Mouse (Mus musculus) MEL (cell line): Measurements from ENCODE around the gene Zer1. TPM values are rescaled to one million over a fixed set of nuclear protein-coding genes. Genes with fewer than 3 reads are reported as not detected.

Experiments used
- DNase-seq: peaks from one replicate; pipeline ENCODE4 v3.0.0; 2011; ENCODE audit warnings: low read depth, low spot score
- H3K27ac ChIP-seq: 2 replicates; pipeline ENCODE4 v1.5.1; 2012; ENCODE audit warnings: low read depth, mild to moderate bottlenecking, control low read depth, low read length, moderate library complexity; ENCODE audit not compliant: control insufficient read depth
- H3K27me3 ChIP-seq, 2 experiments: fragments of 150-350 bp in 1 of 2; sonication (generic) in 1 of 2; 2 replicates each; pipeline ENCODE4 v1.6.1; 2012; ENCODE audit warnings: low read length in 2 of 2, mild to moderate bottlenecking in 2 of 2, improper control_type of control experiment in 1 of 2, moderate library complexity in 1 of 2; ENCODE audit not compliant: insufficient read depth in 2 of 2, control insufficient read depth in 1 of 2
- H3K36me3 ChIP-seq, 2 experiments: 2 replicates each; pipeline ENCODE4 v1.6.1; 2012 to 2014; ENCODE audit warnings: low read length in 2 of 2, improper control_type of control experiment in 1 of 2, inconsistent platforms in 1 of 2, mild to moderate bottlenecking in 1 of 2; ENCODE audit not compliant: insufficient read depth in 2 of 2, control insufficient read depth in 1 of 2
- H3K4me1 ChIP-seq, 2 experiments: fragments of 150-350 bp in 1 of 2; sonication (generic) in 1 of 2; 2 replicates each; pipeline ENCODE4 v1.6.1; 2012; ENCODE audit warnings: low read length in 2 of 2, improper control_type of control experiment in 1 of 2, mild to moderate bottlenecking in 1 of 2; ENCODE audit not compliant: insufficient read depth in 2 of 2, control insufficient read depth in 1 of 2
- H3K4me3 ChIP-seq, 2 experiments: fragments of 150-350 bp in 1 of 2; sonication (generic) in 1 of 2; 2 replicates each; pipeline ENCODE4 v1.5.1; 2012; ENCODE audit warnings: low read depth in 2 of 2, low read length in 2 of 2, mild to moderate bottlenecking in 2 of 2, moderate library complexity in 2 of 2, control low read depth in 1 of 2, improper control_type of control experiment in 1 of 2; ENCODE audit not compliant: control insufficient read depth in 1 of 2, insufficient read depth in 1 of 2
- H3K79me2 ChIP-seq: 2 replicates; pipeline ENCODE4 v1.6.1; 2012; ENCODE audit warnings: mild to moderate bottlenecking, low read length, moderate library complexity; ENCODE audit not compliant: control insufficient read depth, poor library complexity, insufficient read depth
- H3K9ac ChIP-seq: 2 replicates; pipeline ENCODE4 v1.6.1; 2012; ENCODE audit warnings: low read depth, mild to moderate bottlenecking, control low read depth, low read length, moderate library complexity; ENCODE audit not compliant: control insufficient read depth, poor library complexity, severe bottlenecking
- H3K9me3 ChIP-seq: fragments of 150-350 bp; sonication (generic); replicated peaks from 2 replicates; pipeline ENCODE4 v1.6.1; 2012; ENCODE audit warnings: mild to moderate bottlenecking, low read length, improper control_type of control experiment, moderate library complexity; ENCODE audit not compliant: insufficient read depth
- BHLHE40 ChIP-seq: IDR thresholded peaks from 2 replicates; pipeline ENCODE4 v1.6.1; 2012; ENCODE audit warnings: low read depth, mild to moderate bottlenecking, inconsistent platforms, low read length, improper control_type of control experiment, borderline replicate concordance
- CHD1 ChIP-seq: IDR thresholded peaks from 2 replicates; pipeline ENCODE4 v1.6.1; 2012; ENCODE audit warnings: low read depth, mild to moderate bottlenecking, inconsistent platforms, low read length, improper control_type of control experiment
- CHD2 ChIP-seq: IDR thresholded peaks from 2 replicates; pipeline ENCODE4 v1.6.1; 2011; ENCODE audit warnings: low read length, improper control_type of control experiment
- E2F4 ChIP-seq: IDR thresholded peaks from 2 replicates; pipeline ENCODE4 v1.6.1; 2011; ENCODE audit warnings: low read depth, low read length, improper control_type of control experiment, borderline replicate concordance
- ELF1 ChIP-seq: IDR thresholded peaks from 2 replicates; pipeline ENCODE4 v1.6.1; 2014; ENCODE audit warnings: low read depth, mild to moderate bottlenecking, inconsistent platforms, low read length, improper control_type of control experiment, moderate library complexity
- EP300 ChIP-seq, 2 experiments: IDR thresholded peaks; 2 replicates each; pipeline ENCODE4 v1.6.1; 2011; ENCODE audit warnings: improper control_type of control experiment in 2 of 2, low read length in 2 of 2, low read depth in 1 of 2, mild to moderate bottlenecking in 1 of 2
- ETS1 ChIP-seq: IDR thresholded peaks from 2 replicates; pipeline ENCODE4 v1.6.1; 2012; ENCODE audit warnings: low read depth, mild to moderate bottlenecking, inconsistent platforms, low read length, improper control_type of control experiment, moderate library complexity
- GABPA ChIP-seq: IDR thresholded peaks from 2 replicates; pipeline ENCODE4 v1.6.1; 2012; ENCODE audit warnings: low read depth, mild to moderate bottlenecking, inconsistent platforms, low read length, improper control_type of control experiment, moderate library complexity
- GATA1 ChIP-seq: IDR thresholded peaks from 2 replicates; pipeline ENCODE4 v1.6.1; 2011; ENCODE audit warnings: low read depth, low read length, improper control_type of control experiment
- MAX ChIP-seq: IDR thresholded peaks from 2 replicates; pipeline ENCODE4 v1.6.1; 2011; ENCODE audit warnings: low read length, improper control_type of control experiment
- MXI1 ChIP-seq: IDR thresholded peaks from 2 replicates; pipeline ENCODE4 v1.6.1; 2011; ENCODE audit warnings: mild to moderate bottlenecking, low read depth, low read length, improper control_type of control experiment
- MYB ChIP-seq: IDR thresholded peaks from 2 replicates; pipeline ENCODE4 v1.6.1; 2011; ENCODE audit warnings: mild to moderate bottlenecking, low read depth, low read length, improper control_type of control experiment
- MYC ChIP-seq: IDR thresholded peaks from 2 replicates; pipeline ENCODE4 v1.6.1; 2011; ENCODE audit warnings: low read depth, mild to moderate bottlenecking, low read length, improper control_type of control experiment, moderate library complexity
- NELFE ChIP-seq: IDR thresholded peaks from 2 replicates; pipeline ENCODE4 v1.6.1; 2011; ENCODE audit warnings: low read depth, low read length, improper control_type of control experiment
- NRF1 ChIP-seq: IDR thresholded peaks from 2 replicates; pipeline ENCODE4 v1.6.1; 2014; ENCODE audit warnings: low read depth, mild to moderate bottlenecking, inconsistent platforms, low read length, improper control_type of control experiment, moderate library complexity; ENCODE audit not compliant: poor library complexity, insufficient read depth, severe bottlenecking
- POLR2AphosphoS5 ChIP-seq: IDR thresholded peaks from 2 replicates; pipeline ENCODE4 v1.6.1; 2012; ENCODE audit warnings: low read depth, borderline replicate concordance, mild to moderate bottlenecking, inconsistent platforms, low read length, moderate library complexity, mixed read lengths
- SIN3A ChIP-seq: IDR thresholded peaks from 2 replicates; pipeline ENCODE4 v1.6.1; 2012; ENCODE audit warnings: low read length, improper control_type of control experiment, inconsistent platforms
- TBP ChIP-seq: IDR thresholded peaks from 2 replicates; pipeline ENCODE4 v1.8.0; 2011; ENCODE audit warnings: low read depth, low read length, improper control_type of control experiment
- USF1 ChIP-seq: IDR thresholded peaks from 2 replicates; pipeline ENCODE4 v1.6.1; 2014; ENCODE audit warnings: low read depth, mild to moderate bottlenecking, inconsistent platforms, low read length, improper control_type of control experiment, moderate library complexity
- USF2 ChIP-seq, 2 experiments: IDR thresholded peaks; 2 replicates each; pipeline ENCODE4 v1.6.1; 2011 to 2012; ENCODE audit warnings: improper control_type of control experiment in 2 of 2, low read length in 2 of 2, borderline replicate concordance in 1 of 2, inconsistent platforms in 1 of 2, low read depth in 1 of 2, mild to moderate bottlenecking in 1 of 2; ENCODE audit not compliant: insufficient read depth in 1 of 2
- ZC3H11A ChIP-seq: IDR thresholded peaks from 2 replicates; pipeline ENCODE4 v1.6.1; 2012; ENCODE audit warnings: low read depth, mild to moderate bottlenecking, inconsistent platforms, low read length, improper control_type of control experiment
- polyA plus RNA-seq, 2 experiments: library from polyadenylated mRNA; stranded (reverse) in 1 of 2; unstranded in 1 of 2; fragments of >175 nt in 1 of 2; fragments of >200 nt in 1 of 2; gene quantifications; 2 replicates each; pipeline versions ENCODE4 v1.2.1 to v1.2.4; 2012; ENCODE audit warnings: low replicate concordance in 2 of 2, low read depth in 1 of 2; ENCODE audit not compliant: insufficient read length in 2 of 2, insufficient read depth in 1 of 2, missing spikeins in 1 of 2
- total RNA-seq: library from RNA; depleted of rRNA; stranded (reverse); fragments of 300-350 nt; gene quantifications from 2 replicates; pipeline ENCODE4 v1.2.3, GENCODE M21; 2012

Zer1 gene
- total and polyA plus RNA-seq, 3 experiments = 3.9 to 14.0 TPM; not detected in 1

- TF ChIP-seq GABPA (no peak), POLR2AphosphoS5 (no peak), E2F4 (no peak), BHLHE40 (no peak), USF1 (no peak), SIN3A (no peak), USF2 (IDR thresholded peaks at IDR 0.05; ENCODE audit: borderline replicate concordance in 1 of 2, insufficient read depth in 1 of 2, low read depth in 1 of 2, low read length in 2 of 2) (no peak), MYB (no peak), ZC3H11A (no peak), NRF1 (no peak), ELF1 (no peak), MYC (no peak), CHD1 (no peak), GATA1 (no peak)
- H3K79me2 ChIP-seq = peaks cover 2% of the 10 kb centered on the region; the same call in 1 of the 2 replicates
- DNase-seq = no peak
- peaks cover 0 to 8% of the 10 kb centered on the region in 2 experiments; a peak in 3 of 4 replicates for H3K4me1 ChIP-seq
- H3K36me3 ChIP-seq = peaks cover 0 to 3% of the 10 kb centered on the region in 2 experiments; a peak in 2 of 4 replicates
- H3K9me3 ChIP-seq = no peaks in the 10 kb centered on the region
- no peak overlapping the region for H3K4me3 ChIP-seq
- no peaks in the 10 kb centered on the region for H3K27me3 ChIP-seq
- H3K27ac ChIP-seq = no peak overlapping the region
- no peak overlapping the region for H3K9ac ChIP-seq
Observed at GRCm38 (mm10) chr2:30120269-30120668, 4.1 kb downstream of the Zer1 start.

- H3K9ac ChIP-seq = no peak overlapping the region
- DNase-seq = no peak
- H3K27ac ChIP-seq = no peak overlapping the region
- peaks cover 2% of the 10 kb centered on the region; the same call in 1 of the 2 replicates for H3K79me2 ChIP-seq
- H3K4me3 ChIP-seq = no peak overlapping the region
- no peaks in the 10 kb centered on the region for H3K9me3 ChIP-seq
- no peaks in the 10 kb centered on the region for H3K36me3 ChIP-seq
- no peak for TF ChIP-seq NELFE
- no peak for TF ChIP-seq MXI1
- TF ChIP-seq MAX = no peak
- no peak for TF ChIP-seq GABPA
- no peak for TF ChIP-seq NRF1
- TF ChIP-seq CHD2 = no peak
- TF ChIP-seq TBP = no peak
- no peak for TF ChIP-seq EP300 (IDR thresholded peaks at IDR 0.05; ENCODE audit: low read depth in 1 of 2, low read length in 2 of 2)
- no peak for TF ChIP-seq ETS1
- no peak for TF ChIP-seq USF1
- TF ChIP-seq ZC3H11A = no peak
- H3K4me1 ChIP-seq = peaks cover 0 to 5% of the 10 kb centered on the region in 2 experiments; a peak in 1 of 4 replicates
- no peaks in the 10 kb centered on the region for H3K27me3 ChIP-seq
Observed at GRCm38 (mm10) chr2:30119641-30120051, 4.7 kb downstream of the Zer1 start.
